Mouse (Mus musculus): ENCODE measurements around the gene Ifit3. TPM values are rescaled to one million over a fixed set of nuclear protein-coding genes. Genes with fewer than 3 reads are reported as not detected.
"Not testable (repeated sequence)": the region's sequence is repeated elsewhere in the genome, so short reads cannot be mapped to it uniquely, and the experiment has no call there.

Gene Ifit3
- polyA plus RNA-seq, 1 experiment from 2014 or later = 0.24 TPM

- H3K4me3 ChIP-seq (replicated peaks) = no peak overlapping the region
- ATAC-seq (ENCODE audit: low FRiP score) = no peak
- no peak overlapping the region for H3K4me2 ChIP-seq
- WGBS = 85% methylated on average over 7 of the region's 7 CpGs
- no peaks in the 10 kb centered on the region for H3K9me3 ChIP-seq
- no peak overlapping the region for H3K27ac ChIP-seq
- no peaks in the 10 kb centered on the region for H3K4me1 ChIP-seq
- H3K27me3 ChIP-seq = no peaks in the 10 kb centered on the region
- no peak overlapping the region for H3K9ac ChIP-seq
- no peaks in the 10 kb centered on the region for H3K36me3 ChIP-seq (replicated peaks)
Measured at GRCm38 (mm10) chr19:34568988-34569895, 14.1 kb upstream of the Ifit3 start.

DNA sequence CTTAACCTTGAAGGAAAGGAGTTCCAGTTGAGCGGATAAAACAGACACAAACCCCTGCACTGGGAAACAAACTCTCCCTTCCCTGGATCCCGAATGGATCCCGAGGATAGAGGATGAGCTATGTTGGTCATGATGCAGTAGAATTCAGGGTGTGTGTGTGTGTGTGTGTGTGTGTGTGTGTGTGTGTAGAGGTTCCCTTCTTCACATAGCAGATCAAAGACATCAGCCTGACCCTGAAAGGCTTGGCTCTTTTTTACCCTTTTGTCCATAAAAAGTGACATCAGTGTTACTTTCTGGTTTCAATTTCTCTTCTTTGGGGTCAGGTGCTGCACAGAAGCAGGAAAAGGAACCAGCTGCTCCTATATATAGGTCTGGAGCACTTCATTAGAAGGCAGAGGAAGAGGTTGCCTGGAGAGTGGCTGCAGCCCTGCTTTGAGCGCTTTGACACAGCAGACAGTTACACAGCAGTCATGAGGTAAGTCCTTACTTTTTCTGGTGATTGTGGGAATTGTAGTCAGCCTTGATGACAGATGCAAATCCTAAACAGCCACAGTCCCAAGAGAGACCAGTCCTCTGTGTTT is 13.3 kb upstream of the Ifit3 start:
- Histone ChIP-seq H3K4me1 (no peaks in the 10 kb centered on the region), H3K4me2 (no peak overlapping the region), H3K36me3 (replicated peaks) (no peaks in the 10 kb centered on the region), H3K4me3 (replicated peaks) (no peak overlapping the region), H3K27me3 (no peaks in the 10 kb centered on the region), H3K9ac (no peak overlapping the region), H3K27ac (no peak overlapping the region), H3K9me3 (no peaks in the 10 kb centered on the region)
- 83% methylated on average over 4 of the region's 4 CpGs for WGBS
- ATAC-seq (ENCODE audit: low FRiP score) = no peak

DNA sequence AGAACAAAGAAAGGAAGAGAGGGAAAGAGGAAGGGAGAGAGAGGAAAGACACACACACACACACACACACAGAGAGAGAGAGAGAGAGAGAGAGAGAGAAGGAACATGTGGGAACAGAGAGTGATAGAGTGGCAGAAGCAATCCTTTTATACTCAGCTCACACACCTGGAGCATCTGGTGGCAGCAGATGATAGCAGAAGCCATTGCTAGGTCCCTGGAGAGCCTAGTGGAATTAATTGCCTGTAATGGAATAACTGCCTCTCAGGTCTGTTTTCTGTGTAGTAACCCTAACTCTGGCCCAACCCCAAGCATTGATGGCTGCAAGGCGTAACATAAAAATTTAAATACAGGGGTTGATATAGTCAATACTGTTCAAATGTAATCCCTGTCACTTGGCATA is 12.3 kb upstream of the Ifit3 start:
- no peaks in the 10 kb centered on the region for H3K36me3 ChIP-seq (replicated peaks)
- no peaks in the 10 kb centered on the region for H3K9me3 ChIP-seq
- 84% methylated on average over 1 of the region's 1 CpGs for WGBS
- H3K4me3 ChIP-seq (replicated peaks) = no peak overlapping the region
- ATAC-seq (ENCODE audit: low FRiP score) = no peak
- H3K9ac ChIP-seq = no peak overlapping the region
- no peak overlapping the region for H3K27ac ChIP-seq
- no peaks in the 10 kb centered on the region for H3K27me3 ChIP-seq
- no peaks in the 10 kb centered on the region for H3K4me1 ChIP-seq
- H3K4me2 ChIP-seq = no peak overlapping the region

DNA sequence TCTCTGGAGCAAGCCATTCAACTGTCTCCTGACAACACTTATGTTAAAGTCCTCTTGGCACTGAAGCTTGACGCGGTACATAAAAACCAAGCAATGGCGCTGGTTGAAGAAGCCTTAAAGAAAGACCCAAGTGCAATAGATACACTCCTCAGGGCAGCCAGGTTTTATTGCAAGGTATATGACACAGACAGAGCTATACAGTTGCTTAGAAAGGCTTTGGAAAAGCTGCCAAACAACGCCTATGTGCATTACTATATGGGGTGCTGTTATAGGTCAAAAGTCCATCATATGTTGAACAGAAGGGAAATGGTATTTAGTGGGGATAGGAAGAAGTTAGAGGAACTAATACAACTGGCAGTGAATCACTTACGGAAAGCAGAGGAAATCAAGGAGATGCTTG is 9.7 kb upstream of the Ifit3 start:
- Histone ChIP-seq H3K4me1 (no peaks in the 10 kb centered on the region), H3K36me3 (replicated peaks) (no peaks in the 10 kb centered on the region), H3K27me3 (no peaks in the 10 kb centered on the region), H3K4me2 (no peak overlapping the region), H3K9ac (no peak overlapping the region), H3K4me3 (replicated peaks) (no peak overlapping the region), H3K9me3 (no peaks in the 10 kb centered on the region), H3K27ac (no peak overlapping the region)
- no peak for ATAC-seq (ENCODE audit: low FRiP score)
- WGBS = 89% methylated on average over 5 of the region's 5 CpGs

- Histone ChIP-seq H3K4me2 (no peak overlapping the region), H3K36me3 (replicated peaks) (no peaks in the 10 kb centered on the region), H3K4me3 (replicated peaks) (no peak overlapping the region), H3K9ac (no peak overlapping the region), H3K27me3 (no peaks in the 10 kb centered on the region), H3K4me1 (no peaks in the 10 kb centered on the region), H3K27ac (no peak overlapping the region), H3K9me3 (no peaks in the 10 kb centered on the region)
- no peak for ATAC-seq (ENCODE audit: low FRiP score)
- 77% methylated on average over 1 of the region's 1 CpGs for WGBS
Measured at GRCm38 (mm10) chr19:34577121-34577520, 6.2 kb upstream of the Ifit3 start.

GRCm38 (mm10) chr19:34582696-34583095 is 635 bp upstream of the Ifit3 start:
- H3K36me3 ChIP-seq (replicated peaks); H3K27me3 ChIP-seq; H3K9me3 ChIP-seq; H3K4me3 ChIP-seq (replicated peaks); H3K27ac ChIP-seq; H3K4me2 ChIP-seq; H3K4me1 ChIP-seq; ATAC-seq (ENCODE audit: low FRiP score); H3K9ac ChIP-seq: not testable (repeated sequence)
- 91% methylated on average over 2 of the region's 2 CpGs for WGBS

DNA sequence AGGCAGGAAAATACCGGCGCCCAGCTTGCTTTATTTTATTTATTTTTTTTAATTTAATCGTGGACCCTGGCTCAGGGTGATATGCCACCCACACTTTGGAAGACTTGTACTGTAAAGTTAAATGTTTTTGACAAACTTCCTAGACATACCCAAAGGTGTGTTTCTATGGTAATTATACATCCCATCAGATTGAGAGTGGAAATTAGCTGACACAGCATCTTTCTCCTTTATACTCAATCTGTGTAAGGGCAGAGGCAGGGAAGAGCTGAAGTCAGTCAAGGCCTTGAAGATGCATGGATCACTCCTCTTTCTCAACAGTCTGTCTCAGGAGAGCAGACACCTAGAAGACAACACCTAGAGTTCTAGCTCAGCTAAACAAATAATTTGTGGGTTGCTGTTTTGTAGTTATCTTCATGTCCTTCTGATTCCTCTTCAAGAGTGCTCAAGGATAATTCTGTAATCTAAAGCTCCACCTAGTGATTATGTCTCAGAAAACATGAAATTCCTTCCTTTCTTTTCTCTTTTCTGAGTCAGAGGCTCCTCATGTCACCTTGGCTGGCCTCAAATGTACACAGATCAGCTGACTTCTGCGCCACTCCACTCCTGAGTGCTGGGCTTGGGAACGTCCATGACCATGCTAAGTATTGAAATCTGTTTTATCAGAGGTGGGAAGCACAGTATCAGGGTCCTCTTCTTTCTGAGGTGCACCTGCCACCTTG is 2.6 kb downstream of the Ifit3 start:
- not testable (repeated sequence) for H3K4me3 ChIP-seq (replicated peaks); H3K4me2 ChIP-seq; H3K9ac ChIP-seq; H3K9me3 ChIP-seq; H3K27ac ChIP-seq; ATAC-seq (ENCODE audit: low FRiP score); H3K27me3 ChIP-seq; H3K4me1 ChIP-seq; H3K36me3 ChIP-seq (replicated peaks)
- WGBS = 68% methylated on average over 5 of the region's 5 CpGs

DNA sequence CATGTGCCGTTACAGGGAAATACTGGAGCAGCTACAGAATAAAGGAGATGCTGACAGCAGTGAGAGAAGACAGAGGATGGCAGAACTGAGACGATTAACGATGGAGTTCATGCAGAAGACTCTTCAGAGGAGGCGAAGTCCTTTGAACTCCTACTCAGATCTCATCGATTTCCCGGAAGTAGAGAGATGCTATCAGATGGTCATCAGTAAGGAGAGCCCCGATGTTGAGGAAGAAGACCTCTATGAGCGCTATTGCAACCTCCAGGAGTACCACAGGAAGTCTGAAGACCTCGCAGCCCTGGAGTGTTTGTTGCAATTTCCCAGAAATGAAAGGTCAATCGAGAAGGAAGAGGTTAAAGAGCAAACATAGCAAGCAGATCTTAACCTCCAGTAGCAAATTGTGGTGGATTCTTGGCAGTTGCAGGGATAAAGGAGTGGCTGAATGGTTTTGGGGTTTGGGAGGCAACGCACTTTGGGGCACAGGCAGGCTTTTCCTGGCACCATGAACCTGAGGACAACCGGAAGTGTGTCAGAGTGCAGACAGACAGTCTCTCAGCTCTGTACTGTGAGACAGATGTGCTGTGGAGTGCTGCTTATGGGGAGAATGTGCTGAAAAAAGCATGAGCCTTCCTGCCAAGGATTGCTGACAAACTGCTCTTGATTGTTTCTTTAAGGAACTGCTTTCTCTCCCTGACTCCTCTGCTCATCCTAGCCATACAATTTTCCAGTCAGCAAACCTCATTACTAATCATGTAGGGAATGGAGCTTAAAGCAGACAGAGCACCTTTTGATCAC is 4.8 kb downstream of the Ifit3 start:
- not testable (repeated sequence) for H3K27me3 ChIP-seq; H3K4me1 ChIP-seq; H3K4me2 ChIP-seq; H3K4me3 ChIP-seq (replicated peaks); H3K9me3 ChIP-seq; H3K27ac ChIP-seq; H3K36me3 ChIP-seq (replicated peaks); H3K9ac ChIP-seq; ATAC-seq (ENCODE audit: low FRiP score)
- 83% methylated on average over 7 of the region's 12 CpGs for WGBS

DNA sequence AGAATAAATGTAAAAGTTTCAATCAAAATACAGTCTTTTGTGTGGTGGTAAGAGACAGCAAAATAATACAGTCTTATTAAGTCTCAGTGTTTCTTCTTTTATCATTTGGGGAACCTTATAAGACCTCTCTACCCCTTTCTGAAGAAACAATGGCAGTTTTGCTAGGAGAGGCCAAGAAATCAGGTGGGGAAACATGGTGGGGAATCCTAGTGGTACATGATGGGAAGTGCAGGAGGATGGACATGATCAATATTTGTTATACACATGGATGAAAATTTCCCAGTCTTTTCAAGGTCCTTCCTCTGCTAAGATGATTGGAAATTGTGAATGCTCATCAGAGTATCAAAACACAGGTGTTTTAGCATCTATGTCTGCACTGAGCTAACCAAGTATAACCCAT is 5.6 kb downstream of the Ifit3 start:
- Histone ChIP-seq H3K36me3 (replicated peaks) (no peaks in the 10 kb centered on the region), H3K9ac (no peak overlapping the region), H3K27me3 (no peaks in the 10 kb centered on the region), H3K27ac (no peak overlapping the region), H3K4me2 (no peak overlapping the region), H3K4me3 (replicated peaks) (no peak overlapping the region), H3K4me1 (no peaks in the 10 kb centered on the region), H3K9me3 (no peaks in the 10 kb centered on the region)
- ATAC-seq (ENCODE audit: low FRiP score) = no peak

DNA sequence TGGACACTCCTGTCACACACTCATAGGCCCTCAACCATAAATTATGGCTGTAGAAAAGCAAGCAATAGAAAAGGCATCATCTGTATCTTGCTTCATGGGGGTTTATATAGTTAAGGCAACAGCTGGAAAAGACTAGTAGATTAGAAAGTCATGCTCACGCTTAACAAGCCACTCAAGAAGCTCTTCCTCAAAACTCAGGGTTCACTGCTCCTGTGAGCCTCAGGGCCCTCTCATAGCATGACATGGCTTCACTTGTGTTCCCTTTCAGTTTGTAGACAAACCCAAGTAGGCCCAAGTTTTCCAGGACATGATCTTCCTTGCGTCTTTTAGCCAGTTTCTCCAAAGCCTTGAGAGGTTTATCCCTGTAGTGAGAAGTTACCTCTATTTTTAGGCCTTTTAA is 10.1 kb downstream of the Ifit3 start:
- whole genome bisulfite sequencing = 90% methylated on average over 2 of the region's 2 CpGs
- no peak overlapping the region for H3K4me2 ChIP-seq
- H3K9me3 ChIP-seq = no peaks in the 10 kb centered on the region
- H3K4me1 ChIP-seq = no peaks in the 10 kb centered on the region
- no peak overlapping the region for H3K27ac ChIP-seq
- H3K36me3 ChIP-seq (replicated peaks) = no peaks in the 10 kb centered on the region
- no peak overlapping the region for H3K9ac ChIP-seq
- no peak for ATAC-seq (ENCODE audit: low FRiP score)
- H3K27me3 ChIP-seq = no peaks in the 10 kb centered on the region
- H3K4me3 ChIP-seq (replicated peaks) = no peak overlapping the region

GRCm38 (mm10) chr19:34594523-34594922 is 11.2 kb downstream of the Ifit3 start:
- not testable (repeated sequence) for H3K27ac ChIP-seq; ATAC-seq (ENCODE audit: low FRiP score)

DNA sequence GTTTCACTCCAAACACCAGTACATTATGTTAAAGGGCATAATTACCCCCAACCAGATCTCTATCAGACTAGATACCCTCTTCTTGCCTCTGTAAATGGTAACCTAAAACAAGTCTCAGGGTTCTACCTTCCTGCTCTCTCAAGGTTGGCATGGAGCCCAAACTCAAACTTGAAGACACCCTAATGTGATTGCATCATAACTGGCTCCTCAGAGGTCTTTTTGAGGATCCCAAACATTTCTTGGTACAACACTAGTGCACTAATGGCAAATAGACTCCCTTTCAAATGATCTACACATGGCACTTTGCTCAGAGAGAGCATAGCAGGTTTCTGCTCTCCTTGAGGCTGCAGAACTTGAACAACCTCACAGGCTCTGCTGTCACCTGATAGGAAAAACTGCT is 13.5 kb downstream of the Ifit3 start:
- Histone ChIP-seq H3K4me2 (no peak overlapping the region), H3K27ac (no peak overlapping the region), H3K4me1 (no peaks in the 10 kb centered on the region), H3K36me3 (replicated peaks) (no peaks in the 10 kb centered on the region), H3K9me3 (no peaks in the 10 kb centered on the region), H3K9ac (no peak overlapping the region), H3K27me3 (no peaks in the 10 kb centered on the region), H3K4me3 (replicated peaks) (no peak overlapping the region)
- no peak for ATAC-seq (ENCODE audit: low FRiP score)

More at GRCm38 (mm10) chr19:34594523-34594922, 11.2 kb downstream of the Ifit3 start:
- not testable (repeated sequence) for H3K9me3 ChIP-seq; H3K9ac ChIP-seq; H3K27me3 ChIP-seq; H3K4me2 ChIP-seq; H3K4me1 ChIP-seq; H3K4me3 ChIP-seq (replicated peaks); H3K36me3 ChIP-seq (replicated peaks)
- WGBS = 83% methylated on average over 3 of the region's 3 CpGs

All from forebrain, embryonic 12.5 days (tissue).